Mouse (Mus musculus) urinary bladder, adult 2 months (tissue): ENCODE data around the gene Cc2d1b. TPM values are rescaled to one million over a fixed set of nuclear protein-coding genes. Genes with fewer than 3 reads are reported as not detected.

Experiments used
- DNase-seq: peaks from one replicate; pipeline ENCODE4 v3.0.0; 2022; ENCODE audit warnings: low spot score
- polyA plus RNA-seq: library from polyadenylated mRNA; depleted of rRNA; stranded (reverse); fragments of >200 nt; gene quantifications from 2 replicates; pipeline ENCODE4 v1.2.3, GENCODE M21; 2012; rRNA removed

The Cc2d1b gene
- polyA plus RNA-seq = 37.5 and 39.2 TPM in 2 replicates

- DNase-seq = peak; percentile 85
Measured at GRCm38 (mm10) chr4:108619587-108620341, at the start of gene Cc2d1b. TSS of gene Cc2d1b (plus strand) at chr4:108619940.

GRCm38 (mm10) chr4:108572644-108573043 lies 47.1 kb upstream of the Cc2d1b start:
- no peak for DNase-seq

GRCm38 (mm10) chr4:108578840-108579742 lies 40.6 kb upstream of the Cc2d1b start, which contains the start of the genes Prpf38a and Orc1:
TSS of gene Prpf38a (minus strand) at chr4:108579336.
TSS of gene Orc1 (plus strand) at chr4:108579423.
- peak; percentile 87 for DNase-seq

GRCm38 (mm10) chr4:108579743-108580411 lies 39.9 kb upstream of the Cc2d1b start:
- DNase-seq = no peak

- no peak for DNase-seq
Measured at GRCm38 (mm10) chr4:108593376-108593775, 26.4 kb upstream of the Cc2d1b start.

- no peak for DNase-seq
Measured at GRCm38 (mm10) chr4:108595785-108596184, 24.0 kb upstream of the Cc2d1b start.

- DNase-seq = no peak
Measured at GRCm38 (mm10) chr4:108598306-108598705, 21.4 kb upstream of the Cc2d1b start.

GRCm38 (mm10) chr4:108601870-108602269 lies 17.9 kb upstream of the Cc2d1b start:
- DNase-seq = no peak

- no peak for DNase-seq
Measured at GRCm38 (mm10) chr4:108608651-108609050, 11.1 kb upstream of the Cc2d1b start.

GRCm38 (mm10) chr4:108610935-108611334 lies 8.8 kb upstream of the Cc2d1b start:
- DNase-seq = no peak

GRCm38 (mm10) chr4:108618586-108618985 lies 1.2 kb upstream of the Cc2d1b start:
- no peak for DNase-seq

- DNase-seq = no peak
Measured at GRCm38 (mm10) chr4:108619165-108619564, 575 bp upstream of the Cc2d1b start.

GRCm38 (mm10) chr4:108620536-108620935 lies 796 bp downstream of the Cc2d1b start:
- no peak for DNase-seq

- no peak for DNase-seq
Measured at GRCm38 (mm10) chr4:108621504-108621903, 1.8 kb downstream of the Cc2d1b start.

GRCm38 (mm10) chr4:108627066-108627465 lies 7.3 kb downstream of the Cc2d1b start:
- no peak for DNase-seq

GRCm38 (mm10) chr4:108629363-108629880 lies 9.7 kb downstream of the Cc2d1b start:
- no peak for DNase-seq

GRCm38 (mm10) chr4:108630096-108630495 lies 10.4 kb downstream of the Cc2d1b start:
- DNase-seq = no peak

- no peak for DNase-seq
Measured at GRCm38 (mm10) chr4:108631616-108632015, 11.9 kb downstream of the Cc2d1b start.

GRCm38 (mm10) chr4:108633703-108634102 lies 14.0 kb downstream of the Cc2d1b start:
- no peak for DNase-seq

GRCm38 (mm10) chr4:108634696-108635095 lies 15.0 kb downstream of the Cc2d1b start:
- no peak for DNase-seq

- no peak for DNase-seq
Measured at GRCm38 (mm10) chr4:108635101-108635500, 15.4 kb downstream of the Cc2d1b start.

- DNase-seq = no peak
Measured at GRCm38 (mm10) chr4:108637721-108638120, 18.0 kb downstream of the Cc2d1b start.
